Mouse (Mus musculus) midbrain, embryonic 16.5 days (tissue): ENCODE measurements around the gene Tpsg1. TPM values are rescaled to one million over a fixed set of nuclear protein-coding genes. Genes with fewer than 3 reads are reported as not detected.

Experiments used
- ATAC-seq: fragments of 200-750 bp; cut with Nextera tagmentation; 2 replicates; pipeline ENCODE4 v1.8.0; 2017; ENCODE audit warnings: moderate TSS enrichment
- H3K27ac ChIP-seq: fragments of 300-500 bp; sonication (generic); 2 replicates; pipeline ENCODE4 v1.5.1; 2014; ENCODE audit warnings: mild to moderate bottlenecking, low read length, mixed read lengths
- H3K27me3 ChIP-seq: fragments of 300-500 bp; sonication (generic); 2 replicates; pipeline ENCODE4 v1.6.1; 2014; ENCODE audit warnings: low read depth, low read length, mixed read lengths; ENCODE audit not compliant: control insufficient read depth, insufficient read depth
- H3K36me3 ChIP-seq: fragments of 300-500 bp; sonication (generic); 2 replicates; pipeline ENCODE4 v1.6.1; 2014; ENCODE audit warnings: mild to moderate bottlenecking, low read length, moderate library complexity, mixed read lengths; ENCODE audit not compliant: control insufficient read depth, insufficient read depth
- H3K4me1 ChIP-seq: fragments of 300-500 bp; sonication (generic); 2 replicates; pipeline ENCODE4 v1.6.1; 2014; ENCODE audit warnings: mild to moderate bottlenecking, low read length, mixed read lengths; ENCODE audit not compliant: control insufficient read depth, insufficient read depth
- H3K4me2 ChIP-seq: fragments of 300-500 bp; sonication (generic); 2 replicates; pipeline ENCODE4 v1.6.1; 2014; ENCODE audit warnings: mild to moderate bottlenecking, low read length, mixed read lengths
- H3K4me3 ChIP-seq: fragments of 300-500 bp; sonication (generic); 2 replicates; pipeline ENCODE4 v1.5.1; 2014; ENCODE audit warnings: low read depth, mild to moderate bottlenecking, low read length, moderate library complexity, mixed read lengths
- H3K9ac ChIP-seq: fragments of 300-500 bp; sonication (generic); 2 replicates; pipeline ENCODE4 v1.6.1; 2014; ENCODE audit warnings: low read depth, low read length, mixed read lengths
- H3K9me3 ChIP-seq: fragments of 300-500 bp; sonication (generic); replicated peaks from 2 replicates; pipeline ENCODE4 v1.6.1; 2014; ENCODE audit warnings: mild to moderate bottlenecking, low read length, mixed read lengths; ENCODE audit not compliant: control insufficient read depth, poor library complexity, severe bottlenecking
- WGBS: fragments of 180-500 bp; shearing (Covaris S2); extraction: QIAGEN DNeasy Blood & Tissue Kit; methylation state at CpG from one replicate; pipeline ENCODE4 v1.1.7; 2014; 5-methylcytosine and 5-hydroxymethylcytosine counted together
- polyA plus RNA-seq: library from polyadenylated mRNA; unstranded; fragments of >200 nt; fragmentation: Nextera tagmentation; extraction: Ambion mirVana; gene quantifications from 2 replicates; pipeline ENCODE4 v1.2.1, GENCODE M21; 2015

The Tpsg1 gene
- polyA plus RNA-seq, result 0.29 and 0.88 TPM in 2 replicates

DNA sequence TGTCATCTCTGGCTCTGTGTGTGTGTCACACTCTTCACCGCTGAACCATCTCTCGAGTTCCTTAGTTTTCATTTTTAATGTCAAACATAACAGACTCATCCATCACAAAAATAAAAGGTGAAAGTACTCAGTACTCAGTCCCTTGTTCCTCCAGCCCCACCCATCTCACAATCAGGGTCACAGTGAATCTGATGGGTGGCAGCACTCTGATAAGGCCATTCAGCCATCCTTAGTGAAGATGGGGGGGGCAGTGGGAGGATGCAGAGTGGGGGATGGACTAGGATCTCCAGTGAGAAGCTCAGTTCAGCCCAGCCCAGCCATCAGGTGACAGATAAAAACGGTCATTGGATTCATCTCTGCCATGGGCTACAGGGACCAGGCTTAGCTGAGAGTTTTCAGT lies at the start of gene Tpsg1:
Gene Tpsg1 (plus strand): TSS at position 301 of the 400 bp plus-strand sequence.
- Histone ChIP-seq H3K4me2 (no peak within 1 kb of the TSS), H3K9ac (no peak within 1 kb of the TSS), H3K27me3 (no peaks in the 10 kb centered on the region), H3K27ac (no peak within 1 kb of the TSS), H3K36me3 (no peaks in the 10 kb centered on the region), H3K4me1 (no peaks in the 10 kb centered on the region), H3K4me3 (no peak within 1 kb of the TSS), H3K9me3 (no peaks in the 10 kb centered on the region)
- WGBS, result 74% methylated on average over 3 of the region's 3 CpGs
- ATAC-seq, result no peak

DNA sequence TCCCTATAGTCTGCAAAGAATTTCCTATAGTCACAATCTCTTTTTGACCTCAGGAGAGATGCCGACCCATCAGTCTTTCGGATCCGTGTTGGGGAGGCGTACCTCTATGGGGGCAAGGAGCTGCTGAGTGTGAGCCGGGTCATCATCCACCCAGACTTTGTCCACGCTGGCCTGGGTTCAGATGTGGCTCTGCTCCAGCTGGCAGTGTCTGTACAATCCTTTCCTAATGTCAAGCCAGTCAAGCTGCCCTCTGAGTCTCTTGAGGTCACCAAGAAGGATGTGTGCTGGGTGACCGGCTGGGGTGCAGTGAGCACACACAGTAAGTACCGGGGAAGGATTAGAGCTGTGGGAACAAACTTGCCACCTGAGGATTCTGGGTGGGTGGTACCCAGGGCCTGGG lies 48.3 kb upstream of the Tpsg1 start:
- no peak overlapping the region for H3K9ac ChIP-seq
- no peaks in the 10 kb centered on the region for H3K4me1 ChIP-seq
- H3K36me3 ChIP-seq, result no peaks in the 10 kb centered on the region
- 97% methylated on average over 8 of the region's 8 CpGs for whole genome bisulfite sequencing
- no peak overlapping the region for H3K4me2 ChIP-seq
- H3K27me3 ChIP-seq, result no peaks in the 10 kb centered on the region
- no peak overlapping the region for H3K27ac ChIP-seq
- H3K9me3 ChIP-seq, result no peaks in the 10 kb centered on the region
- H3K4me3 ChIP-seq, result no peak overlapping the region
- no peak for ATAC-seq

DNA sequence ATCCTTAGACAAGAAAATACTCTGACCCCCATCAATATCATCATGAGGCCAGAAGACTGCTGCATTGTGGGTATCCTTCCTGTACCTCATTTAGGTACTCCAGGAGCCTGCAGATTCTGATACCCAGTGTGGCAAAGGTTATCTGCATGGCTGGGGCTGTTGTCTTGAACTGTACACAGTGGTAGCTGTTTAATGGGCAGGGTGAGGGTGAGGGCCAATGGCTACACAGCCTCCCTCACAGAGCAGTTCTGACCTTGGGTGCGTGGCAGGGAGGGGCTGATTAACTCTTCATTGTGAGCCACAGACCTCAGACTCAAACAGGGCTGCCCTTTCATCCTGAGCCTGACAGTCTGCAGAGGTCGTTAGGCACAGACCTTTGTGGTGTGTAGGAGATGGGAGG lies 46.1 kb upstream of the Tpsg1 start:
- no peaks in the 10 kb centered on the region for H3K9me3 ChIP-seq
- H3K9ac ChIP-seq, result no peak overlapping the region
- WGBS, result 28% methylated on average over 2 of the region's 2 CpGs
- no peaks in the 10 kb centered on the region for H3K4me1 ChIP-seq
- H3K36me3 ChIP-seq, result no peaks in the 10 kb centered on the region
- H3K4me2 ChIP-seq, result no peak overlapping the region
- no peak overlapping the region for H3K4me3 ChIP-seq
- no peaks in the 10 kb centered on the region for H3K27me3 ChIP-seq
- no peak overlapping the region for H3K27ac ChIP-seq
- ATAC-seq, result no peak

DNA sequence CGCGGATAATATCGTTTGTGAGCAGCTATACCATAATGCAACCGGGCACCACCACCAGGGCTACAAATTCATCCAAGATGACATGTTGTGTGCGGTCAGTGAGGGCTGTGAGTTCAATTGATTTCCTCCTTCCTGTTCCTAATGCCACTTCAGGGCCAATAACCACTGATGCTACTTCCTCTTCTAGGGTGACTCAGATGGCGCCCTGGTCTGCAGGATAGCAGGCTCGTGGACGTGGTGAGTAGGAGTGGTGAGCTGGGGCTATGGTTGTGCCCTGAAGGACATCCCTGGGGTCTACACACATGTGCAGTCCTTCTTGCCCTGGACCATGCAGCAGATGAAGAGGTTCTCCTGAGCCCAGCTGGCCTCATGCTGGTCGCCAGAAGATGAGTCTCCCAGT lies 36.8 kb upstream of the Tpsg1 start:
- 79% methylated on average over 9 of the region's 9 CpGs for WGBS
- Histone ChIP-seq H3K9me3 (no peaks in the 10 kb centered on the region), H3K4me3 (no peak overlapping the region), H3K4me2 (no peak overlapping the region), H3K27ac (no peak overlapping the region), H3K4me1 (no peaks in the 10 kb centered on the region), H3K9ac (no peak overlapping the region), H3K36me3 (no peaks in the 10 kb centered on the region), H3K27me3 (no peaks in the 10 kb centered on the region)
- ATAC-seq, result no peak

DNA sequence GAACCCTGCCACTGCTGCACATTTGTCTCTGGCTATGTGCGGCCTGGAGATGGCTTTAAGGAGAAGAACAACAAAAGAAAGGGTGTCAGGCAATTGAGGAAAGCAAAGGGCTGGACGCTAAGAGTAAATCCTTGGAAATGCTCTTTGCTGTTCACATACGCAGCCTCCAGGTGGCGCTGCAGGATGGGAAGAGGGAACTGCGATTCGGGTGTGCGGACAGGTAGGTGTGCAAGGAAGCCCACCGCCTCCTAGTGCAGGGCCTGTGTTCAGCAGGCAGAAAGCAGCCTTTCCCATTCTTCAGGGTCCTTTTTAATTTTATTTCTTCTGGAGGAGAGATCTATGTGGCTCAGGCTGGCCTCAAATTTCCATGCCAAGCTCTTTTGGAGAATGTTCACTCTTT lies 35.1 kb upstream of the Tpsg1 start:
- no peak for ATAC-seq
- Histone ChIP-seq H3K9ac (peak overlapping the region; percentile 40; the same call in 1 of the 2 replicates), H3K27me3 (no peaks in the 10 kb centered on the region), H3K4me1 (no peaks in the 10 kb centered on the region), H3K9me3 (no peaks in the 10 kb centered on the region), H3K36me3 (no peaks in the 10 kb centered on the region), H3K4me3 (no peak overlapping the region), H3K4me2 (no peak overlapping the region), H3K27ac (no peak overlapping the region)
- under 1% methylated on average over 8 of the region's 8 CpGs for WGBS

DNA sequence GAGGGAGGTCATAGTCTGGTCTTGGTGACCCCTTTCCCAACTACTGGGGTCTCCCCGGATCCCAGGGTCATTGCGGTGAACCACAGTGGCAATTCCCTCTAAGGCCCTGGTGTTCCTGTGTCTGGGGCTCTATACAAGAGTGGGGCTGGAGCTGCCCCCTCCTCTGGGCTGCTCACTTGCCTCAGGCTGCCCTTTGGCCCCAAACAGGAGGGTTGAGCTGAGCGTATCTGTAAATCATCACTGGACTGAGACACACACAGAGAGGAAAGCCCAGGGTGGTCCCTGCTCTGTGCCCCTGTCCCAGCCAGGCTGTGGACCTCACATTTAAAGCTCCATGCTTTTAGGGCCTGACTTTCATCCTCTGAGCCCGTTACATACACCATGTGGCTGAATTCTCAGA lies 30.9 kb upstream of the Tpsg1 start:
- no peak overlapping the region for H3K4me2 ChIP-seq
- H3K36me3 ChIP-seq, result no peaks in the 10 kb centered on the region
- no peak overlapping the region for H3K9ac ChIP-seq
- no peak overlapping the region for H3K27ac ChIP-seq
- no peak for ATAC-seq
- no peaks in the 10 kb centered on the region for H3K4me1 ChIP-seq
- no peak overlapping the region for H3K4me3 ChIP-seq
- no peaks in the 10 kb centered on the region for H3K9me3 ChIP-seq
- no peaks in the 10 kb centered on the region for H3K27me3 ChIP-seq
- 91% methylated on average over 4 of the region's 4 CpGs for WGBS

DNA sequence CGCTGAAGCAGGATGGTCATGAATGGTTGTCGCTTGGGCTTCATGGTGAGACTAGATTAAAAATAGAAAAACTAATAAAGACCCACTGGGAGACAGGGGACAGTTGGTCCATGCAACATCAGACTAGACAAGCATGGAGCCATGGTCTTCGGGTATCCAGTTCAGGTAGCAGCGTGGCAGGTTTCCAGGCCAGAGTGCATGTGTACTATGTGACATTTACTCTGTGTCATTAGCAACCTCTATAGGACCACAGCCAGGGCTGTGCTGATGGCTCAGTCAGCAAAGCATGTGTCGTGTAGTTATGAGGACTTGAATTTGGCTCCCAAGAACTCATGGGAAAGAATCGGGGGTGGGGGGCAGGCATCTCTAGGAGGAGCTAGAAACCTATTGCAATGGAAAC lies 29.1 kb upstream of the Tpsg1 start:
- Histone ChIP-seq H3K4me1 (no peaks in the 10 kb centered on the region), H3K9me3 (no peaks in the 10 kb centered on the region), H3K4me3 (no peak overlapping the region), H3K27me3 (no peaks in the 10 kb centered on the region), H3K4me2 (no peak overlapping the region), H3K9ac (no peak overlapping the region), H3K27ac (no peak overlapping the region), H3K36me3 (no peaks in the 10 kb centered on the region)
- 91% methylated on average over 6 of the region's 6 CpGs for WGBS
- ATAC-seq, result no peak

DNA sequence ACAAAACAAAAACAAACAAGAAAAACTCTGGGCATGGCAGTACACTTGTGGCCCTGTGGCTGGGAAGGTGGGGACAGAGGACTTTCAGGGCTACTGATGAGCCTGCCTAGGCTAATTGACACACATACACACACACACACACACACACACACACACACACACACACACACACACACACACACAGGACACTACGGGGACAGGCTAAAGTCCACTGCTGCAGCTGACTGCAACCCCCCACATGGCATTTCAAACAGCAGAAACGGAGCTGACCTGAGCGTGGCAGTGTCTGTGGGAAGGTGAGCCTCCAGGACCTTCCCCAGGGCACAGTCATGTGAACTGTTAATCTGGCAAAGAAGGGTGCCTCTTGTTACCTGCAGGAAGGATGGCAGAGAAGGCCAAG lies 27.6 kb upstream of the Tpsg1 start:
- H3K36me3 ChIP-seq, result no peaks in the 10 kb centered on the region
- ATAC-seq, result no peak
- 60% methylated on average over 3 of the region's 3 CpGs for WGBS
- no peak overlapping the region for H3K27ac ChIP-seq
- no peaks in the 10 kb centered on the region for H3K27me3 ChIP-seq
- no peak overlapping the region for H3K4me3 ChIP-seq
- H3K4me1 ChIP-seq, result no peaks in the 10 kb centered on the region
- H3K4me2 ChIP-seq, result no peak overlapping the region
- no peak overlapping the region for H3K9ac ChIP-seq
- H3K9me3 ChIP-seq, result no peaks in the 10 kb centered on the region

DNA sequence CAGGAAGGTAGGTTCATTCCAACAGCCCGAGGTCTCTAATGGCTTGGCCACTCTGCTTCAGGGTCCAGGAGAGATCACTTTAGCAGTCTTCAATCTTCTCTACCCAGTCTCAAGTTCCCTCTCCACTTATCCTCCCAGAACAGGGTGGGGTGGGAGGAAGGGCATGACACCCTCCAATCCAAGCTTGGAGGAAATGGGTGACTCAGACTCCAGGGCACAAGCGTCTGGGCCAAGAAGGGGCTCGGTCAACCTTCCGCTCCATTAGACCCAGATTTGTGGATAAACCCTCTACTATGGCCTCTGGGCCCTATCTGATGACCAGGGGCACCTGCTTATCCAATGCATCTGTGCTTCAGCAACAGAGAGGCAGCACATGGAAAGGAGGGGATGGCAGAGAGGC lies 23.6 kb upstream of the Tpsg1 start, which contains the start of gene Tpsab1:
Gene Tpsab1 (minus strand): TSS at position 101 of the 400 bp plus-strand sequence.
- 99% methylated on average over 4 of the region's 4 CpGs for WGBS

DNA sequence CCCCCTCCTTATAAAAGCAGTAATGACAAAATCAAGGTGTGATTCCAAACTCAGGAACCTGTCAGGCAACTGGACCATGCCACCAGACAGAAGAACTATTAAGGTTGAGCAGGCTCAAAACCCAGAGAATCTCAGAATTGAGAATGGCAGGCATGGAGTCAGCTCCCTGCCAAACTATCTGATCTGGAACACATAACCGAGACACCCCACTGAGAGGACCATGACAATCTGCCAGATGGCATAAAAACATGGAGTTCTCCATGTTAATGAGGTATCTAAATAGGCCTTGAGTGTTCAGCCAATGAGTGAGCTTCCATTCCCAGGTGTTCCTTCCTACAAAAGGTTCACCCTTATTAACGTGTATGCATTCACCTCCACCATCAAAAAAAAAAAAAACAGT lies 7.8 kb upstream of the Tpsg1 start:
- H3K4me3 ChIP-seq, result no peak overlapping the region
- no peak overlapping the region for H3K27ac ChIP-seq
- WGBS, result 66% methylated on average over 2 of the region's 2 CpGs

More for the DNA sequence above, 23.6 kb upstream of the Tpsg1 start, which contains the start of gene Tpsab1:
- ATAC-seq, result no peak
- Histone ChIP-seq H3K27ac (no peak within 1 kb of the TSS), H3K27me3 (no peaks in the 10 kb centered on the region), H3K4me3 (no peak within 1 kb of the TSS), H3K36me3 (no peaks in the 10 kb centered on the region), H3K9me3 (no peaks in the 10 kb centered on the region), H3K9ac (no peak within 1 kb of the TSS), H3K4me2 (no peak within 1 kb of the TSS), H3K4me1 (no peaks in the 10 kb centered on the region)

More for the DNA sequence above, 7.8 kb upstream of the Tpsg1 start:
- Histone ChIP-seq H3K36me3 (no peaks in the 10 kb centered on the region), H3K9ac (no peak overlapping the region), H3K4me2 (no peak overlapping the region), H3K4me1 (no peaks in the 10 kb centered on the region), H3K27me3 (no peaks in the 10 kb centered on the region), H3K9me3 (no peaks in the 10 kb centered on the region)
- ATAC-seq, result no peak
